Mouse (Mus musculus) myocyte (in vitro differentiated cells): ENCODE results near the gene Bcdin3d. TPM values are rescaled to one million over a fixed set of nuclear protein-coding genes. Genes with fewer than 3 reads are reported as not detected.
A peak's percentile ranks its signal among the peaks of the same experiment; 100 is the strongest.

Source experiments
- H3K27me3 ChIP-seq: one replicate; pipeline ENCODE4 v1.6.1; 2011; ENCODE audit not compliant: control insufficient read depth, insufficient read depth, insufficient read length
- H3K36me3 ChIP-seq: one replicate; pipeline ENCODE4 v1.6.1; 2011; ENCODE audit not compliant: control insufficient read depth, insufficient read depth
- H3K4me2 ChIP-seq: one replicate; pipeline ENCODE4 v1.6.1; 2011; ENCODE audit warnings: low read depth, control low read depth
- H3K4me3 ChIP-seq: one replicate; pipeline ENCODE4 v1.5.1; 2011; ENCODE audit warnings: mild to moderate bottlenecking, control low read depth, moderate library complexity
- H3K79me2 ChIP-seq: one replicate; pipeline ENCODE4 v1.6.1; 2011; ENCODE audit not compliant: control insufficient read depth, insufficient read depth
- H3ac ChIP-seq: one replicate; pipeline ENCODE4 v1.6.1; 2011; ENCODE audit not compliant: control insufficient read depth, insufficient read length
- CEBPB ChIP-seq: IDR thresholded peaks from 2 replicates; pipeline ENCODE4 v1.6.1; 2011; ENCODE audit warnings: mild to moderate bottlenecking, moderate library complexity; ENCODE audit not compliant: poor library complexity, insufficient read depth, severe bottlenecking
- E2F4 ChIP-seq: IDR thresholded peaks from one replicate; pipeline ENCODE4 v1.6.1; 2011; ENCODE audit warnings: mild to moderate bottlenecking, control low read depth, moderate library complexity; ENCODE audit not compliant: insufficient read depth
- MAX ChIP-seq: IDR thresholded peaks from one replicate; pipeline ENCODE4 v1.6.1; 2011; ENCODE audit warnings: low read depth, mild to moderate bottlenecking, control low read depth
- MYOD1 ChIP-seq, 3 experiments: IDR thresholded peaks; one replicate each; pipeline ENCODE4 v1.6.1; 2011; ENCODE audit warnings: control low read depth in 2 of 3, low read depth in 2 of 3, mild to moderate bottlenecking in 2 of 3, moderate library complexity in 1 of 3; ENCODE audit not compliant: insufficient read length in 2 of 3, control insufficient read depth in 1 of 3
- MYOG ChIP-seq, 3 experiments: IDR thresholded peaks; one replicate each; pipeline ENCODE4 v1.6.1; 2011; ENCODE audit warnings: control low read depth in 2 of 3, low read depth in 2 of 3, mild to moderate bottlenecking in 2 of 3; ENCODE audit not compliant: insufficient read length in 2 of 3, control insufficient read depth in 1 of 3, insufficient read depth in 1 of 3
- POLR2A ChIP-seq: IDR thresholded peaks from one replicate; pipeline ENCODE4 v1.6.1; 2011; ENCODE audit warnings: low read depth, mild to moderate bottlenecking, control low read depth, moderate library complexity; ENCODE audit not compliant: insufficient read length
- POLR2AphosphoS2 ChIP-seq: IDR thresholded peaks from one replicate; pipeline ENCODE4 v1.6.1; 2011; ENCODE audit warnings: low read depth, control low read depth; ENCODE audit not compliant: insufficient read length
- REST ChIP-seq: IDR thresholded peaks from one replicate; pipeline ENCODE4 v1.6.1; 2011; ENCODE audit warnings: mild to moderate bottlenecking, control low read depth, moderate library complexity; ENCODE audit not compliant: insufficient read depth, insufficient read length
- SRF ChIP-seq: IDR thresholded peaks from one replicate; pipeline ENCODE4 v1.6.1; 2011; ENCODE audit warnings: low read depth; ENCODE audit not compliant: control insufficient read depth, insufficient read length
- TCF12 ChIP-seq: IDR thresholded peaks from one replicate; pipeline ENCODE4 v1.6.1; 2011; ENCODE audit warnings: mild to moderate bottlenecking, control low read depth; ENCODE audit not compliant: poor library complexity, insufficient read depth, severe bottlenecking
- TCF3 ChIP-seq: IDR thresholded peaks from one replicate; pipeline ENCODE4 v1.6.1; 2011; ENCODE audit warnings: low read depth, control low read depth; ENCODE audit not compliant: insufficient read length
- USF1 ChIP-seq: IDR thresholded peaks from one replicate; pipeline ENCODE4 v1.6.1; 2011; ENCODE audit warnings: low read depth, mild to moderate bottlenecking, control low read depth, moderate library complexity
- polyA plus RNA-seq: library from polyadenylated mRNA; unstranded; fragments of >200 nt; fragmentation: generic; extraction: Trizol; gene quantifications from one replicate; pipeline ENCODE4 v1.2.1, GENCODE M21; 2012; ENCODE audit warnings: missing spikeins

Gene Bcdin3d
- polyA plus RNA-seq, 1 experiment: 11.8 TPM

GRCm38 (mm10) chr15:99473801-99474575 lies 542 bp downstream of the Bcdin3d start:
- no peak for TF ChIP-seq MYOG (IDR thresholded peaks at IDR 0.05; ENCODE audit: control insufficient read depth in 1 of 3, insufficient read depth in 1 of 3, insufficient read length in 2 of 3, low read depth in 2 of 3)
- TF ChIP-seq SRF: no peak
- TF ChIP-seq POLR2AphosphoS2: peak; percentile 23
- no peak for TF ChIP-seq TCF12
- no peak for TF ChIP-seq MYOD1 (IDR thresholded peaks at IDR 0.05; ENCODE audit: control insufficient read depth in 1 of 3, insufficient read length in 2 of 3, low read depth in 2 of 3)
- no peak for TF ChIP-seq TCF3
- no peak for TF ChIP-seq REST
- TF ChIP-seq CEBPB: peak; percentile 63; the same call in 1 of the 2 replicates
- no peak for TF ChIP-seq USF1
- peak; percentile 92 for TF ChIP-seq E2F4
- TF ChIP-seq MAX: peak; percentile 81
- TF ChIP-seq POLR2A: peak; percentile 47
- no peaks in the 10 kb centered on the region for H3K27me3 ChIP-seq
- H3K79me2 ChIP-seq: peaks cover 12% of the 10 kb centered on the region
- H3K36me3 ChIP-seq: no peaks in the 10 kb centered on the region
- peak overlapping the region; percentile 76 for H3K4me3 ChIP-seq
- H3ac ChIP-seq: peak overlapping the region; percentile 40
- H3K4me2 ChIP-seq: peak overlapping the region; percentile 75

GRCm38 (mm10) chr15:99472972-99473371 lies 1.6 kb downstream of the Bcdin3d start:
- Histone ChIP-seq H3K4me3 (peak overlapping the region; percentile 76), H3K27me3 (no peaks in the 10 kb centered on the region), H3K36me3 (no peaks in the 10 kb centered on the region), H3K4me2 (peak overlapping the region; percentile 75), H3ac (no peak overlapping the region), H3K79me2 (peaks cover 12% of the 10 kb centered on the region)
- no peak for TF ChIP-seq SRF
- TF ChIP-seq POLR2AphosphoS2: peak; percentile 38

- H3K27me3 ChIP-seq: no peaks in the 10 kb centered on the region
- H3K4me2 ChIP-seq: no peak overlapping the region
- no peak overlapping the region for H3K4me3 ChIP-seq
- H3K36me3 ChIP-seq: no peaks in the 10 kb centered on the region
- peaks cover 12% of the 10 kb centered on the region for H3K79me2 ChIP-seq
- no peak overlapping the region for H3ac ChIP-seq
- TF ChIP-seq TCF12 (no peak), USF1 (no peak), MYOG (IDR thresholded peaks at IDR 0.05; ENCODE audit: control insufficient read depth in 1 of 3, insufficient read depth in 1 of 3, insufficient read length in 2 of 3, low read depth in 2 of 3) (no peak), MAX (no peak), POLR2AphosphoS2 (no peak), MYOD1 (IDR thresholded peaks at IDR 0.05; ENCODE audit: control insufficient read depth in 1 of 3, insufficient read length in 2 of 3, low read depth in 2 of 3) (no peak), POLR2A (no peak), REST (no peak), TCF3 (no peak), CEBPB (no peak), SRF (no peak), E2F4 (no peak)
Observed at GRCm38 (mm10) chr15:99471677-99472063, 2.9 kb downstream of the Bcdin3d start.

GRCm38 (mm10) chr15:99470971-99471676 lies 3.4 kb downstream of the Bcdin3d start:
- no peaks in the 10 kb centered on the region for H3K36me3 ChIP-seq
- H3K4me2 ChIP-seq: peak overlapping the region; percentile 12
- H3K4me3 ChIP-seq: no peak overlapping the region
- TF ChIP-seq CEBPB (no peak), POLR2A (no peak), E2F4 (no peak), POLR2AphosphoS2 (no peak), SRF (no peak), TCF3 (no peak), MYOG (IDR thresholded peaks at IDR 0.05; ENCODE audit: control insufficient read depth in 1 of 3, insufficient read depth in 1 of 3, insufficient read length in 2 of 3, low read depth in 2 of 3) (no peak), MAX (no peak), MYOD1 (IDR thresholded peaks at IDR 0.05; ENCODE audit: control insufficient read depth in 1 of 3, insufficient read length in 2 of 3, low read depth in 2 of 3) (no peak), REST (no peak), TCF12 (no peak), USF1 (no peak)
- no peaks in the 10 kb centered on the region for H3K27me3 ChIP-seq
- peaks cover 12% of the 10 kb centered on the region for H3K79me2 ChIP-seq
- H3ac ChIP-seq: no peak overlapping the region
